Mouse (Mus musculus) brain, embryonic 18.5 days (tissue): ENCODE measurements around the gene Cct8.

Experiments
- DNase-seq: peaks from one replicate; pipeline ENCODE4 v3.0.0-alpha.2; 2012; ENCODE audit warnings: low read depth, low spot score

The Cct8 gene

GRCm38 (mm10) chr16:87445110-87445509 lies 50.6 kb downstream of the Cct8 start:
- DNase-seq, result no peak

- no peak for DNase-seq
Measured at GRCm38 (mm10) chr16:87444071-87444470, 51.6 kb downstream of the Cct8 start.

GRCm38 (mm10) chr16:87443245-87443644 lies 52.4 kb downstream of the Cct8 start:
- no peak for DNase-seq

- no peak for DNase-seq
Measured at GRCm38 (mm10) chr16:87442291-87442690, 53.4 kb downstream of the Cct8 start.

- no peak for DNase-seq
Measured at GRCm38 (mm10) chr16:87441089-87441488, 54.6 kb downstream of the Cct8 start.

DNA sequence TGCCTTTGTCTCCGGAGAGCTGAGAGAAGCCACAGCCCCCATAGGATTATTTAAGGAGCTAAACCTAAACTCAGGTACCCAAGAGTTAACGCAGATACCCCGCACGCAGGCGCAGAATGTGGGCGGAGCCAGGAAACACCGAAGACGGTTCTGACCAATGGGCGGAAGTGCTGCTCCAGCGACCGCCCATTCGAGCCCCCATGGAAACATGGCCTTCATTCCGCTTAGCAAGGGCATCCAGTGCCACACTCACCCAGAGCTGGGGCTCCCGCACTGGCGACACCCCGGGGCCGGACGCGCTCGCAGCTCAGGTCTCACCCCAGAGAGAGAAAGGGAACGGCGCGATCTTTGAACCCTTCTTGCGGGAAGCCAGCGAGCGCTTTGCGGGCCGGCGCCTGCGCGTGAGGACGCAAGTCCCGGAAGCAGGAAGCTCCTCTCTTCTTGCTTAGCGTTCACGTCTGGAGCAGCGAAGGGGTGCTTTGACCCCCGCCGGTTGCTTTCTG lies 55.4 kb downstream of the Cct8 start, which contains the start of gene Rwdd2b:
TSS of gene Rwdd2b (minus strand) at position 390 of the 503 bp plus-strand sequence.
- DNase-seq, result peak; percentile 87

- no peak for DNase-seq
Measured at GRCm38 (mm10) chr16:87438697-87439096, 57.0 kb downstream of the Cct8 start.

DNA sequence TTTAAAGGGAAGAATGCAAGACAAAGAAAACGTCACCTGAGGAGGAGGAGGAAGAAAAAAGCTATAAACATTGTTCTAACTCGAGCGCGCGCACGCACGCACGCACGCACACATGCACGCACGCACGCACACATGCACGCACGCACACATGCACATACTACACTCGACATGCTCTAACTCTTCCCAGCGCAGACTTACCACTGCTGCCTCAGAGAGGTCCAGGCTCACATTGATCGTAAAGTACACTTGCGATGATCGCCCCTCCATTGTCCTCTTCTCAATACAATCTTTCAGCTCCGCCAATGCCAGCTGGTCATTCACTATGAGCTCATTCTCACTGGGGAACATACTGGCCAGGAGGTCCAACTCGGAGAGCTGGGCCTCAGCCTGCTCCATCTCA lies 58.6 kb downstream of the Cct8 start:
- no peak for DNase-seq

DNA sequence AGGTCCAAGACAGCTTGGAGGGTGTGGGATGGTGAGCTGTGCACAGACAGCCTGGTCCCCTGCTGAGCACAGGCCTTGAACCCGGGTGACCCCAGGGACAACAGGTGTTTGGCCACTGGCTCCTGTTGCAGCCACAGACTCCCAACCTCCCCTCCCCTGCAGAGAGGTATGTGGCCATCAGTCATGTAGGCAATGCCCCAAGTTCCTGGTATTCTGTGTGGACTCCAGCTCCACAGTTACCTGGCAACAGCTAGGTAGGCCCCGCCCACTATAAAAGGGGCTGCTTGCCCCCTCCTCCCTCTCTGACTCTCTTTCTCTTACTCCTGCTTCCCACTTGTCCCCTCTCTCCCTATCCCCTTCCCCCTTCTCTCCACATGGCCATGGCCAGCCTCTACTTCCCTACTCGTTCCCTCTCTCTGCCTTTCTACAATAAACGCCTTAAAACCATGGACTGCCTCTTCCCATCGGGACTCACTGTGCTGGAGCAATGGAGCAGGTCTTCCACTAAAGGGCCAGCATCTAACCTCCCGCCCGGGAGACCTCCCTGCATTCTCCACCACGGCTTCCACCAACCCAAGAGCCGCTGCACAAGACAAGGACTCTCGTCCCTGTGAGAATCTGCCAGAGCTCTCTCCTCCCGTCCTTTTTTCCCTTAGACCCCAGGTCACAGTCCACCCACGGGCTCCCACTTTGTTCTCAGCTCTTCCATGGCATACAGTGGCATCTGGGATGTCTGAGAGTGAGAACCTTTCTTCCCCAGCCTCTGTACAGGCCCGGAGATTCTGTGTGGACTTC lies 60.1 kb downstream of the Cct8 start:
- no peak for DNase-seq

GRCm38 (mm10) chr16:87434946-87435345 lies 60.7 kb downstream of the Cct8 start:
- no peak for DNase-seq

DNA sequence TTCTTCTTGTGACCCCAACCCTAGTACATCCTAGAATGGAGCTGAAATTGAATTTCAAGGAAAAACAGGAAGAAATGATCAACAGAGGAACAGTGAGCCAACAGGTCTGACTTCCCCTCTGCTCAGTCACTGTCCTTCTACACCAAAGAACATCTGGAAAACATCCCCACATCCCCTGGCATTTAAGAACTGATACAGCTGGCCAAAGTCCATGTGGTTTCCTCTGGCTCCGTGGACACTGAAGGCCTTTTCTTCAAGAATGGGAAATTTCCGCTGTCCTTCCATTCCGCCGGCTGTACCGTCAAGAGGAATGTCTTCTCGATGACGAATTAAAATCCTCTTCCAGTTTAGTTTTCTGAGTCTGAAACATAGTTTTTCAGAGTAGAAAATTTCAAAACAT lies 61.4 kb downstream of the Cct8 start:
- DNase-seq, result no peak
